Comparison of ENCODE assay signal across 9 mouse cellular contexts in genomic region chr19:58860255-58861173, GRCm38 (mm10).
A peak's percentile ranks its signal among the peaks of the same experiment; 100 is the strongest.
DNase-seq lines count a peak whose midpoint lies in the region; ATAC-seq and TF ChIP-seq lines count a peak whose summit lies in the region.
"Had no signal": no experiment of that assay in that cellular context is flagged by ENCODE, and none has a peak within 500 bp of the region (broad histone marks: within the 10 kb centered on the region; RNA-seq: fewer than 3 reads in every experiment).

No protein-coding gene starts in this region.

- DNase-seq in 3T3-L1 (ENCODE audit: low read depth, low spot score): peak; percentile 54
- DNase-seq in brain, adult 2 months (ENCODE audit: low read depth, low spot score): peak; percentile 95
- DNase-seq in limb, embryonic 14.5 days (ENCODE audit: low spot score): peak; percentile 84
- DNase-seq in spleen, adult 2 months (ENCODE audit: low read depth in 1 of 2, low spot score in 2 of 2): peak in 1 of 2 experiments; percentile 50

- no peak overlapping the region for H3K27ac ChIP-seq in embryonic facial prominence, embryonic 15.5 days (replicated peaks)
- no peak overlapping the region for H3K27ac ChIP-seq in heart, embryonic 11.5 days (ENCODE audit: low read depth, low read length)
- H3K27ac ChIP-seq in kidney, embryonic 15.5 days: peak overlapping the region; percentile 81
- no peak overlapping the region for H3K27ac ChIP-seq in limb, embryonic 14.5 days (replicated peaks; ENCODE audit: low read depth, low read length)
- H3K27ac ChIP-seq in midbrain, embryonic 15.5 days: peak overlapping the region; percentile 78
- no peak overlapping the region for H3K27ac ChIP-seq in spleen, adult 2 months (ENCODE audit: insufficient read depth, low read length)

- TF ChIP-seq POLR2A in limb, embryonic 14.5 days (IDR thresholded peaks at IDR 0.05; ENCODE audit: borderline replicate concordance, extremely low read depth, insufficient read depth, insufficient read length): no peak
- TF ChIP-seq POLR2A in spleen, adult 2 months (IDR thresholded peaks at IDR 0.05; ENCODE audit: low read depth, low read length): no peak

- peak; percentile 90 for ATAC-seq in embryonic facial prominence, embryonic 15.5 days (ENCODE audit: insufficient number of reproducible peaks, low FRiP score, low TSS enrichment, low read depth)
- ATAC-seq in heart, embryonic 11.5 days (replicated peaks; ENCODE audit: insufficient number of reproducible peaks, low FRiP score, low TSS enrichment): peak; percentile 84
- ATAC-seq in kidney, embryonic 15.5 days (replicated peaks; ENCODE audit: low FRiP score): peak; percentile 94
- ATAC-seq in limb, embryonic 14.5 days (ENCODE audit: low FRiP score, low read depth): peak; percentile 92
- ATAC-seq in midbrain, embryonic 15.5 days (replicated peaks): peak; percentile 85

- no peaks in the 10 kb centered on the region for H3K36me3 ChIP-seq in embryonic facial prominence, embryonic 15.5 days
- no peaks in the 10 kb centered on the region for H3K36me3 ChIP-seq in heart, embryonic 11.5 days (ENCODE audit: control insufficient read depth, insufficient read depth, low read length)
- no peaks in the 10 kb centered on the region for H3K36me3 ChIP-seq in kidney, embryonic 15.5 days
- H3K36me3 ChIP-seq in limb, embryonic 14.5 days (ENCODE audit: control insufficient read depth, insufficient read depth, low read length): no peaks in the 10 kb centered on the region
- H3K36me3 ChIP-seq in midbrain, embryonic 15.5 days (replicated peaks): no peaks in the 10 kb centered on the region
- H3K36me3 ChIP-seq in spleen, adult 2 months (ENCODE audit: control insufficient read depth, insufficient read depth, low read length): no peaks in the 10 kb centered on the region

- no peaks in the 10 kb centered on the region for H3K9me3 ChIP-seq in embryonic facial prominence, embryonic 15.5 days (replicated peaks)
- H3K9me3 ChIP-seq in heart, embryonic 11.5 days (replicated peaks; ENCODE audit: control insufficient read depth, low read length): no peaks in the 10 kb centered on the region
- H3K9me3 ChIP-seq in kidney, embryonic 15.5 days (replicated peaks): no peaks in the 10 kb centered on the region
- no peaks in the 10 kb centered on the region for H3K9me3 ChIP-seq in limb, embryonic 14.5 days (ENCODE audit: control insufficient read depth, low read length)
- H3K9me3 ChIP-seq in midbrain, embryonic 15.5 days: no peaks in the 10 kb centered on the region

- peaks cover 26% of the 10 kb centered on the region for H3K27me3 ChIP-seq in embryonic facial prominence, embryonic 15.5 days
- H3K27me3 ChIP-seq in heart, embryonic 11.5 days (ENCODE audit: control insufficient read depth, insufficient read depth, low read length): no peaks in the 10 kb centered on the region; the same call in none of the 2 replicates
- peaks cover 16% of the 10 kb centered on the region for H3K27me3 ChIP-seq in kidney, embryonic 15.5 days
- H3K27me3 ChIP-seq in limb, embryonic 14.5 days (ENCODE audit: control insufficient read depth, insufficient read depth, low read length): peaks cover 8% of the 10 kb centered on the region; the same call in 1 of the 2 replicates
- no peaks in the 10 kb centered on the region for H3K27me3 ChIP-seq in midbrain, embryonic 15.5 days (replicated peaks)
- 0 out of 2 replicates have a peak, but pooled peaks cover 8% of the 10 kb centered on the region for H3K27me3 ChIP-seq in spleen, adult 2 months (ENCODE audit: control insufficient read depth, insufficient read depth, low read length)
- H3K27me3 ChIP-seq: CH12.LX had no signal

- 1% methylated on average over 46 of the region's 46 CpGs for WGBS in embryonic facial prominence, embryonic 15.5 days
- 1% methylated on average over 45 of the region's 46 CpGs for WGBS in heart, embryonic 11.5 days (ENCODE audit: insufficient replicate concordance)
- WGBS in kidney, embryonic 15.5 days: under 1% methylated on average over 45 of the region's 46 CpGs
- WGBS in limb, embryonic 14.5 days: under 1% methylated on average over 44 of the region's 46 CpGs
- WGBS in midbrain, embryonic 15.5 days: under 1% methylated on average over 46 of the region's 46 CpGs
- WGBS in spleen, adult 2 months: 7% methylated on average over 46 of the region's 46 CpGs

- H3K4me3 ChIP-seq in embryonic facial prominence, embryonic 15.5 days (replicated peaks): peak overlapping the region; percentile 61
- H3K4me3 ChIP-seq in heart, embryonic 11.5 days (ENCODE audit: low read depth, low read length): peak overlapping the region; percentile 59
- peak overlapping the region; percentile 73 for H3K4me3 ChIP-seq in kidney, embryonic 15.5 days (replicated peaks)
- H3K4me3 ChIP-seq in limb, embryonic 14.5 days (replicated peaks; ENCODE audit: low read length): peak overlapping the region; percentile 57
- peak overlapping the region; percentile 72 for H3K4me3 ChIP-seq in midbrain, embryonic 15.5 days
- H3K4me3 ChIP-seq in spleen, adult 2 months (ENCODE audit: extremely low read depth, insufficient read depth, insufficient read length): peak overlapping the region; percentile 58

- peak overlapping the region; percentile 39 for H3K9ac ChIP-seq in embryonic facial prominence, embryonic 15.5 days
- H3K9ac ChIP-seq in heart, embryonic 11.5 days (ENCODE audit: low read depth, low read length): peak overlapping the region; percentile 57; the same call in 1 of the 2 replicates
- peak overlapping the region; percentile 62 for H3K9ac ChIP-seq in kidney, embryonic 15.5 days
- H3K9ac ChIP-seq in limb, embryonic 14.5 days (ENCODE audit: low read depth, low read length, severe bottlenecking): peak overlapping the region; percentile 61
- peak overlapping the region; percentile 68 for H3K9ac ChIP-seq in midbrain, embryonic 15.5 days

- TF ChIP-seq CTCF in spleen, adult 2 months (IDR thresholded peaks at IDR 0.05; ENCODE audit: extremely low read depth, insufficient read depth, insufficient read length, insufficient replicate concordance): no peak

- H3K4me1 ChIP-seq in embryonic facial prominence, embryonic 15.5 days: peaks cover 15% of the 10 kb centered on the region
- H3K4me1 ChIP-seq in heart, embryonic 11.5 days (ENCODE audit: control insufficient read depth, insufficient read depth, low read length): peaks cover 13% of the 10 kb centered on the region
- H3K4me1 ChIP-seq in kidney, embryonic 15.5 days: peaks cover 24% of the 10 kb centered on the region
- peaks cover 10% of the 10 kb centered on the region for H3K4me1 ChIP-seq in limb, embryonic 14.5 days (ENCODE audit: control insufficient read depth, insufficient read depth, low read length)
- peaks cover 31% of the 10 kb centered on the region for H3K4me1 ChIP-seq in midbrain, embryonic 15.5 days
- peaks cover 4% of the 10 kb centered on the region; the same call in 1 of the 2 replicates for H3K4me1 ChIP-seq in spleen, adult 2 months (ENCODE audit: control insufficient read depth, insufficient read depth, insufficient read length)

- H3K4me2 ChIP-seq in embryonic facial prominence, embryonic 15.5 days (replicated peaks): peak overlapping the region; percentile 98
- H3K4me2 ChIP-seq in heart, embryonic 11.5 days: peak overlapping the region; percentile 94
- peak overlapping the region; percentile 98 for H3K4me2 ChIP-seq in kidney, embryonic 15.5 days
- peak overlapping the region; percentile 93 for H3K4me2 ChIP-seq in limb, embryonic 14.5 days (replicated peaks; ENCODE audit: low read depth, low read length, severe bottlenecking)
- peak overlapping the region; percentile 86 for H3K4me2 ChIP-seq in midbrain, embryonic 15.5 days

Comparison
In these comparisons a context has a peak if more than half of its experiments do, and no peak if none do; other contexts are left out.
1. H3K27ac ChIP-seq: peak in kidney, embryonic 15.5 days (single experiment) and midbrain, embryonic 15.5 days (single experiment); none in embryonic facial prominence, embryonic 15.5 days (single experiment), heart, embryonic 11.5 days (single experiment), limb, embryonic 14.5 days (single experiment) and spleen, adult 2 months (single experiment).
2. Peak in every context shown above with its lines, with median percentiles within 50 percentile points of each other: ATAC-seq, H3K4me2 ChIP-seq, H3K4me3 ChIP-seq and H3K9ac ChIP-seq.